Mouse (Mus musculus) embryonic facial prominence, embryonic 14.5 days (tissue): Measurements from ENCODE around the gene Dock11. TPM values are rescaled to one million over a fixed set of nuclear protein-coding genes. Genes with fewer than 3 reads are reported as not detected.

Experiments used
- ATAC-seq: fragments of 200-750 bp; cut with Nextera tagmentation; 2 replicates; pipeline ENCODE4 v1.8.0; 2017; ENCODE audit warnings: low read depth, moderate number of reproducible peaks, moderate TSS enrichment
- DNase-seq: peaks from one replicate; pipeline ENCODE4 v3.0.0-alpha.2; 2015; ENCODE audit warnings: low spot score
- H3K27ac ChIP-seq: fragments of 300-500 bp; sonication (generic); replicated peaks from 2 replicates; pipeline ENCODE4 v1.5.1; 2014; ENCODE audit warnings: low read depth, mild to moderate bottlenecking, low read length, moderate library complexity
- H3K27me3 ChIP-seq: fragments of 300-500 bp; sonication (generic); replicated peaks from 2 replicates; pipeline ENCODE4 v1.6.1; 2014; ENCODE audit warnings: low read length; ENCODE audit not compliant: control insufficient read depth, insufficient read depth
- H3K36me3 ChIP-seq: fragments of 300-500 bp; sonication (generic); 2 replicates; pipeline ENCODE4 v1.6.1; 2014; ENCODE audit warnings: low read length, mixed read lengths; ENCODE audit not compliant: control insufficient read depth, insufficient read depth
- H3K4me1 ChIP-seq: fragments of 300-500 bp; sonication (generic); 2 replicates; pipeline ENCODE4 v1.6.1; 2014; ENCODE audit warnings: antibody characterized with exemption, low read length; ENCODE audit not compliant: control insufficient read depth, insufficient read depth
- H3K4me2 ChIP-seq: fragments of 300-500 bp; sonication (generic); 2 replicates; pipeline ENCODE4 v1.6.1; 2014; ENCODE audit warnings: low read depth, mild to moderate bottlenecking, low read length, moderate library complexity, mixed read lengths
- H3K4me3 ChIP-seq: fragments of 300-500 bp; sonication (generic); 2 replicates; pipeline ENCODE4 v1.5.1; 2014; ENCODE audit warnings: low read depth, mild to moderate bottlenecking, low read length
- H3K9ac ChIP-seq: fragments of 300-500 bp; sonication (generic); 2 replicates; pipeline ENCODE4 v1.6.1; 2014; ENCODE audit warnings: low read depth, mild to moderate bottlenecking, low read length, moderate library complexity, mixed read lengths
- H3K9me3 ChIP-seq: fragments of 300-500 bp; sonication (generic); 2 replicates; pipeline ENCODE4 v1.6.1; 2016; ENCODE audit warnings: low read length; ENCODE audit not compliant: control insufficient read depth
- WGBS: fragments of 180-500 bp; shearing (Covaris S2); extraction: QIAGEN DNeasy Blood & Tissue Kit; methylation state at CpG from one replicate; pipeline ENCODE4 v1.1.7; 2014; 5-methylcytosine and 5-hydroxymethylcytosine counted together
- polyA plus RNA-seq: library from polyadenylated mRNA; unstranded; fragments of >200 nt; fragmentation: Nextera tagmentation; extraction: Ambion mirVana; gene quantifications from 2 replicates; pipeline ENCODE4 v1.2.1, GENCODE M21; 2014

Gene Dock11
- polyA plus RNA-seq, 1 experiment from 2014 or later, result 25.5 TPM

- Histone ChIP-seq H3K36me3 (no peaks in the 10 kb centered on the region), H3K4me3 (no peak overlapping the region), H3K4me1 (no peaks in the 10 kb centered on the region), H3K9me3 (no peaks in the 10 kb centered on the region), H3K4me2 (no peak overlapping the region), H3K9ac (no peak overlapping the region), H3K27me3 (no peaks in the 10 kb centered on the region), H3K27ac (no peak overlapping the region)
- DNase-seq, result no peak
- ATAC-seq, result no peak
- WGBS, result 57% methylated on average over 1 of the region's 1 CpGs
Observed at GRCm38 (mm10) chrX:35931945-35932344, 43.3 kb downstream of the Dock11 start.

GRCm38 (mm10) chrX:35932952-35933351 lies 44.3 kb downstream of the Dock11 start:
- H3K27ac ChIP-seq, result no peak overlapping the region
- DNase-seq, result peak; percentile 11
- ATAC-seq, result 0 out of 2 replicates have a peak, but pooled peaks have one; percentile 33
- no peak overlapping the region for H3K9ac ChIP-seq
- no peaks in the 10 kb centered on the region for H3K27me3 ChIP-seq
- H3K4me3 ChIP-seq, result no peak overlapping the region
- H3K9me3 ChIP-seq, result no peaks in the 10 kb centered on the region
- no peak overlapping the region for H3K4me2 ChIP-seq
- H3K4me1 ChIP-seq, result no peaks in the 10 kb centered on the region
- no peaks in the 10 kb centered on the region for H3K36me3 ChIP-seq

GRCm38 (mm10) chrX:35938112-35938511 lies 49.5 kb downstream of the Dock11 start:
- ATAC-seq, result no peak
- H3K36me3 ChIP-seq, result no peaks in the 10 kb centered on the region
- WGBS, result 69% methylated on average over 5 of the region's 5 CpGs

DNA sequence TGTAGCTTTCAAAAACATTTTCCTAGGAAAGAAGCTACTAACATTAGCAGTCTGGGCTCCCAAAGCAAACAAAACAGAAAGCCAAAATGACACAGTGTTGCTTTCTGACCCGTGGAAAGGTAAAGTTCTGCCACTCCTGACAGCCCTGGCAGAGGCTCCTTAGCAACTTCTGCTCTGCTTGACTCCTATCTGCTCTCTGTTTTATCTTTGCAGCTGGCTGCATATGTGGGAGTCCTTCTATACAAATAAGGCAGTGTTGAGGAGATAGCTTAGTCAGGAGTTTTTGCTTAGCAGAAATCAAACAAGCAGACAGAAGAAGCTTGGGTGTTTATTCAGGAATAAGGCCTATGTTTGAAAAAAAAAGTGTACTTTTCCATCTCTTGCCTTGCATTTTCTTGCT lies 57.8 kb downstream of the Dock11 start:
- WGBS, result 59% methylated on average over 1 of the region's 1 CpGs

More at GRCm38 (mm10) chrX:35938112-35938511, 49.5 kb downstream of the Dock11 start:
- no peak overlapping the region for H3K27ac ChIP-seq
- H3K27me3 ChIP-seq, result no peaks in the 10 kb centered on the region
- no peaks in the 10 kb centered on the region for H3K9me3 ChIP-seq
- H3K4me3 ChIP-seq, result no peak overlapping the region
- no peak overlapping the region for H3K4me2 ChIP-seq
- no peaks in the 10 kb centered on the region for H3K4me1 ChIP-seq
- DNase-seq, result no peak
- H3K9ac ChIP-seq, result no peak overlapping the region

GRCm38 (mm10) chrX:35950135-35950534 lies 61.5 kb downstream of the Dock11 start:
- no peaks in the 10 kb centered on the region for H3K27me3 ChIP-seq
- no peak overlapping the region for H3K4me2 ChIP-seq
- ATAC-seq (no peak), DNase-seq (no peak)
- H3K4me1 ChIP-seq, result no peaks in the 10 kb centered on the region
- H3K9me3 ChIP-seq, result no peaks in the 10 kb centered on the region
- no peak overlapping the region for H3K27ac ChIP-seq
- H3K36me3 ChIP-seq, result no peaks in the 10 kb centered on the region
- no peak overlapping the region for H3K9ac ChIP-seq
- 86% methylated on average over 4 of the region's 4 CpGs for WGBS
- no peak overlapping the region for H3K4me3 ChIP-seq

More for the DNA sequence above, 57.8 kb downstream of the Dock11 start:
- DNase-seq (no peak), ATAC-seq (no peak)
- no peaks in the 10 kb centered on the region for H3K4me1 ChIP-seq
- no peaks in the 10 kb centered on the region for H3K36me3 ChIP-seq
- H3K27ac ChIP-seq, result no peak overlapping the region
- no peaks in the 10 kb centered on the region for H3K9me3 ChIP-seq
- H3K27me3 ChIP-seq, result no peaks in the 10 kb centered on the region
- no peak overlapping the region for H3K4me3 ChIP-seq
- H3K4me2 ChIP-seq, result no peak overlapping the region
- H3K9ac ChIP-seq, result no peak overlapping the region

DNA sequence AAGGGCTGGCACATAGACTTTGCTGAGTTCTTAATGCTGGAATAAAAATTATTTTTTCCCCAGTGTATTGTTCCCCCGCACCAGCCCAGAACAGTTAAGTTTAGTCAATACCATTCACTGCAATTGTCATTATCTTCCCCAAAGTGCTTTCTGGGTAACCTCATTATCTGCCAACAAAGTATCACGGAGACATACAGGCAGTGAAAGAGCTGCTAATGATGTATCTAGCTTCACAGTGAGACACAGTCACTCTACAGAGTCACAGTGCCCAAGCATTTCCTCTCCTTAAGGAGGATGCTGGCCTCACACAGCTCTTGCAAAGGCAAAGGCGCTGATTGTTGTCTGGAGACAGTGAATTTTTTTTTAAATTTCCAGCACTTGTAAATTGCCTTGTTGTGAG lies 63.3 kb downstream of the Dock11 start:
- no peak overlapping the region for H3K9ac ChIP-seq
- no peaks in the 10 kb centered on the region for H3K9me3 ChIP-seq
- H3K27me3 ChIP-seq, result no peaks in the 10 kb centered on the region
- 80% methylated on average over 3 of the region's 3 CpGs for WGBS
- H3K27ac ChIP-seq, result no peak overlapping the region
- no peaks in the 10 kb centered on the region for H3K4me1 ChIP-seq
- H3K4me3 ChIP-seq, result no peak overlapping the region
- no peak for DNase-seq
- no peaks in the 10 kb centered on the region for H3K36me3 ChIP-seq
- no peak for ATAC-seq
- H3K4me2 ChIP-seq, result no peak overlapping the region

- Histone ChIP-seq H3K4me1 (no peaks in the 10 kb centered on the region), H3K9ac (no peak overlapping the region), H3K4me2 (no peak overlapping the region), H3K4me3 (no peak overlapping the region), H3K27ac (no peak overlapping the region), H3K27me3 (no peaks in the 10 kb centered on the region), H3K9me3 (no peaks in the 10 kb centered on the region), H3K36me3 (no peaks in the 10 kb centered on the region)
- no peak for ATAC-seq
- WGBS, result 68% methylated on average over 4 of the region's 4 CpGs
- no peak for DNase-seq
Observed at GRCm38 (mm10) chrX:35952521-35953095, 64.0 kb downstream of the Dock11 start.

- Histone ChIP-seq H3K4me2 (no peak overlapping the region), H3K27me3 (no peaks in the 10 kb centered on the region), H3K36me3 (no peaks in the 10 kb centered on the region), H3K4me3 (no peak overlapping the region), H3K4me1 (no peaks in the 10 kb centered on the region), H3K27ac (no peak overlapping the region), H3K9ac (no peak overlapping the region), H3K9me3 (no peaks in the 10 kb centered on the region)
- DNase-seq (no peak), ATAC-seq (no peak)
Observed at GRCm38 (mm10) chrX:35956236-35956635, 67.6 kb downstream of the Dock11 start.

- H3K9me3 ChIP-seq, result no peaks in the 10 kb centered on the region
- no peak overlapping the region for H3K4me2 ChIP-seq
- DNase-seq (no peak), ATAC-seq (no peak)
- no peaks in the 10 kb centered on the region for H3K4me1 ChIP-seq
- no peak overlapping the region for H3K9ac ChIP-seq
- H3K4me3 ChIP-seq, result no peak overlapping the region
- H3K27ac ChIP-seq, result no peak overlapping the region
- H3K27me3 ChIP-seq, result no peaks in the 10 kb centered on the region
- no peaks in the 10 kb centered on the region for H3K36me3 ChIP-seq
- 76% methylated on average over 6 of the region's 6 CpGs for WGBS
Observed at GRCm38 (mm10) chrX:35963087-35963486, 74.5 kb downstream of the Dock11 start.
